Mouse (Mus musculus) kidney, adult 10 weeks (tissue): ENCODE results near the gene Mael. TPM values are rescaled to one million over a fixed set of nuclear protein-coding genes. Genes with fewer than 3 reads are reported as not detected.

Source experiments
- polyA plus RNA-seq: library from polyadenylated mRNA; stranded (reverse); fragments of 350-450 nt; fragmentation: Illumina TruSeq; extraction: RNeasy Lipid Tissue Mini Kit (QIAGEN cat#74804); gene quantifications from one replicate; pipeline ENCODE4 v1.2.3, GENCODE M21; 2014; ENCODE audit warnings: low read depth, low replicate concordance

The Mael gene
- not detected for polyA plus RNA-seq

DNA sequence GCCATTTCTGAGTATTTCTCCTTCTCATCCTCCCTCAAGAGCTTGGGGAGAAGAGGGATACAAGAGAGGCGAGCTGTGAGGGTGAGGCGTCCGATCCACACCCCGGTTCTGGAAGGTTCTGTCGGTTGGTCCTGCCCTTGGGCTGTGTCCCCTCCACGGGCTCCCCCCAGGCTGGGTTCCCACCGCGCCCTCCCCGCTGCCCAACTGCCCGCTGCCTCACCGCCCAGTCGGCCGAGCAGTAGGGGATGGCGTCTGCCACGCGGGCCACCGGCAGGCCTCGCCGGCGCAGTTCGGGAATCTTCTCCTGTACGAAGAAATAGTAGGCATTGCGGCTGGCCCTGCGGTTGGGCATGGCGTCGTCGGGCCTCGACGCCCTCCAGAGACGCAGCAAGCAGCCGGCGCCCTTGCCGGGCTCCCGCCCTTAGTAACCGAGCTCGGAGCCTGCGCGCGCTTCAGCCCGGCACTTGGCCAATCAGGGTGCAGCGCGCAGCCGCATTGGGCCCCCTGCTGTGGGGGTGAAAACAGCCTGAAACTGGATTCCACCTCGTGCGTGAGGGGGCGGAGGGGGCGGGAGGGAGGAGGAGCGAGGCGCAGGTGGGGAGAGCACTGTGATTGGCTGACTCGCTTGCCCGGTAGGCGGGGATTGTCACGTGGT lies at the start of gene Mael:
Mael (minus strand) TSS at position 433 of the 655 bp plus-strand sequence.

DNA sequence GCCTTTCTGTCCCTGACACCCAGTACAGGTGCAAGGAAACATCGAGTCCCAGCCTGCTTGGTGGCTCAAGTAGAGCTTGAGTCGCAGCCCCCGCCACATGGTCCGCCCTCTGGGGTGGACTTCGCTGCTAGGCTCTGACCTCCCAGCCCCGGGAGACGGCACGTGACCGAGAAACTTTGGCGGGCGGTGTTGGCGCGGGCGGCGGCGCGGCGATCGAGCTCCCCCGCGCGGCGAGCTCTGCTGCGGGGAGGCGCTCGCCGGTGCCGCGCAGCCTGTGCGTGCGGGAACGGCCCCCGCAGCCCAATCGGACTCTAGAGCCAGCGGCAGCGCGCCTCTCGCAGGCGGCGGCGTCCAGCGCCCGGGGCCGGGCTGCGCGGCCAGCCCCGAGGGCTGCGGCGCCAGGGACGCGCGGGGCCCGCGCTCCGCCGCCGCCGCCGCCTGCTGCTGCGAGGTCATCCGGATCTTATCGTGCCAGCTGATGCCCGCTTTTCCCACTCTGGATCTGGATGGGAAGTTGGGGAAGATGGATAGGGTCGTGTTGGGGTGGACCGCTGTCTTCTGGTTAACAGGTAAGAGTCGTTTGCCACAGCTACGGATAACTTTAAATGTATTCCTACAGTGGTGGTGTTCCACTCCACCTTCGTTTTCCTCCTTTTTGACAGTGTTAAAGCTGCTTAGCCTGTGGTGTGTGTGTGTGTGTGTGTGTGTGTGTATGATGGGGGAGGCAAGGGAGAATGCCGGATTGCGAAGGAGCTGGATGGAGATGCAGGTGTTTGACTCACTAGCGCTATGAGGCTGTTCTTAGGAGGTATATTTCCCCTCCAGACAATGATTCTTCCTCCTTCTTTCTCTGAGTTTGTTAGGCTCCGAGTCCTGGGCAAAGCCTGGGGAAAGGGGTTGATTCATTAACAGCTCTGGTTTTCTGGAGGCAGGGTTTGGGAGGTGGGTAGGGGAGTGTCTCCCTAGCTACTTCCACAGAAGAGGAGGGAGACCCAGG lies 15.6 kb upstream of the Mael start, which contains the start of gene Ildr2:
Ildr2 (plus strand) TSS at position 242 of the 997 bp plus-strand sequence.

Other genes with a start within 250 kb of the Mael start
- 11.7 TPM for gene Pou2f1, start 236.1 kb downstream of the Mael start, polyA plus RNA-seq
- gene Dusp27, start 110.8 kb downstream of the Mael start, polyA plus RNA-seq: not detected
- gene Gpa33, start 108.5 kb downstream of the Mael start, polyA plus RNA-seq: not detected
- gene Ildr2, start 15.4 kb upstream of the Mael start, polyA plus RNA-seq: 44.1 TPM
- 19.8 TPM for gene Tada1, start 140.3 kb upstream of the Mael start, polyA plus RNA-seq
- gene Pogk, start 171.1 kb upstream of the Mael start, polyA plus RNA-seq: 12.9 TPM